23 mouse cellular contexts compared by ENCODE assay signal in the genomic region with DNA sequence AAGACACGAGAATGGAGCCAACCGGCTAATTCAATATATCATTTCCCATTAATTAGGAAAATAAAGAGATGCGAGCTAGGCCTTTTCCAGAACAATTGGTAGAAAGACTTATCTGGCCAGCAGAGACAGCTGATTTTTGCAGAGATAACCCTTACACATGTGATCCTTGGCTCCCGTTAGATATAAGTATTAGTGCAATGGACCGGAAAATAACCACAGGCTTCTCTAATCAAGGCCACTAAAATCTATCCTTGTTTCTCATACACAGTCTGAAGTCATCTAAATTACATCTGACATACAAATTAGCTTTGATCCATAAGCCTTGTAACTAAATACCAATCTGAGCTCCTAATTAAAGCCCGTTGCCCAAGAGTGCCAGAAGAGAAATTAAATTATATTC.
DNase-seq lines count a peak whose midpoint lies in the region; ATAC-seq and TF ChIP-seq lines count a peak whose summit lies in the region.
"Had no signal": no experiment of that assay in that cellular context is flagged by ENCODE, and none has a peak within 500 bp of the region (broad histone marks: within the 10 kb centered on the region; RNA-seq: fewer than 3 reads in every experiment).

No protein-coding gene starts in this region.

- no peak for TF ChIP-seq POLR2A in MEL (IDR thresholded peaks at IDR 0.05; ENCODE audit: control insufficient read depth in 1 of 2, insufficient read depth in 1 of 2, low read depth in 1 of 2, low read length in 2 of 2, poor library complexity in 1 of 2)

- no peak for ATAC-seq in forebrain, embryonic 14.5 days
- ATAC-seq in forebrain, embryonic 11.5 days (replicated peaks; ENCODE audit: low FRiP score): no peak
- ATAC-seq in hindbrain, embryonic 15.5 days (ENCODE audit: low FRiP score, low read depth): peak; percentile 45; the same call in 1 of the 2 replicates
- ATAC-seq in hindbrain, embryonic 13.5 days (ENCODE audit: low FRiP score): no peak
- ATAC-seq: forebrain, embryonic 16.5 days; inflammation-experienced regulatory T-cells, adult 6 months; intestine, postnatal 0 days had no signal

- peak in 1 of 2 experiments; percentile 32; a peak in 2 of 4 replicates for TF ChIP-seq EP300 in MEL (IDR thresholded peaks at IDR 0.05; ENCODE audit: low read depth in 1 of 2, low read length in 2 of 2)

- intact Hi-C loops in left cerebral cortex, postnatal 10 days (cut with DNase I): loop anchor here (5.0 to 10.0 kb wide), 2 partner anchors 135 to 217 kb away; no protein-coding TSS in a partner anchor

- TF ChIP-seq CTCF in MEL (IDR thresholded peaks at IDR 0.05 in 2 of 3, conservative IDR thresholded peaks at IDR 0.05 in 1 of 3; ENCODE audit: control insufficient read depth in 1 of 3, insufficient read depth in 1 of 3, low read depth in 2 of 3, low read length in 3 of 3, poor library complexity in 1 of 3, severe bottlenecking in 1 of 3): no peak

- no peaks in the 10 kb centered on the region for H3K79me2 ChIP-seq in MEL (ENCODE audit: control insufficient read depth, insufficient read depth, low read length, poor library complexity)

- no peaks in the 10 kb centered on the region for H3K27me3 ChIP-seq in forebrain, embryonic 14.5 days (replicated peaks; ENCODE audit: control insufficient read depth, insufficient read depth, low read length)
- no peaks in the 10 kb centered on the region for H3K27me3 ChIP-seq in forebrain, embryonic 11.5 days (ENCODE audit: control insufficient read depth, insufficient read depth, low read length)
- no peaks in the 10 kb centered on the region for H3K27me3 ChIP-seq in hindbrain, embryonic 15.5 days
- H3K27me3 ChIP-seq in hindbrain, embryonic 13.5 days: no peaks in the 10 kb centered on the region
- no peaks in the 10 kb centered on the region for H3K27me3 ChIP-seq in MEL (ENCODE audit: control insufficient read depth in 1 of 2, insufficient read depth in 2 of 2, low read length in 2 of 2)
- H3K27me3 ChIP-seq: embryonic facial prominence, embryonic 15.5 days had no signal

- H3K4me1 ChIP-seq in forebrain, embryonic 14.5 days (ENCODE audit: control insufficient read depth, insufficient read depth, low read length): no peaks in the 10 kb centered on the region
- H3K4me1 ChIP-seq in forebrain, embryonic 11.5 days (replicated peaks; ENCODE audit: control insufficient read depth, insufficient read depth, low read length): no peaks in the 10 kb centered on the region
- no peaks in the 10 kb centered on the region for H3K4me1 ChIP-seq in hindbrain, embryonic 15.5 days (replicated peaks)
- 0 out of 2 replicates have a peak, but pooled peaks cover 7% of the 10 kb centered on the region for H3K4me1 ChIP-seq in hindbrain, embryonic 13.5 days (replicated peaks)
- H3K4me1 ChIP-seq in MEL (ENCODE audit: control insufficient read depth in 1 of 2, insufficient read depth in 2 of 2, low read length in 2 of 2): peaks cover 2 to 4% of the 10 kb centered on the region in 2 experiments; a peak in 3 of 4 replicates
- H3K4me1 ChIP-seq: embryonic facial prominence, embryonic 15.5 days; forebrain, embryonic 10.5 days; heart, embryonic 10.5 days had no signal

- H3K36me3 ChIP-seq in forebrain, embryonic 14.5 days (ENCODE audit: control insufficient read depth, insufficient read depth, low read length): no peaks in the 10 kb centered on the region
- no peaks in the 10 kb centered on the region for H3K36me3 ChIP-seq in forebrain, embryonic 11.5 days (ENCODE audit: control insufficient read depth, insufficient read depth, low read length)
- H3K36me3 ChIP-seq in hindbrain, embryonic 15.5 days: no peaks in the 10 kb centered on the region
- H3K36me3 ChIP-seq in hindbrain, embryonic 13.5 days: no peaks in the 10 kb centered on the region
- H3K36me3 ChIP-seq in MEL (ENCODE audit: control insufficient read depth in 1 of 2, insufficient read depth in 2 of 2, low read length in 2 of 2): peaks cover 0 to 13% of the 10 kb centered on the region in 2 experiments; a peak in 2 of 4 replicates
- H3K36me3 ChIP-seq: embryonic facial prominence, embryonic 15.5 days; forebrain, embryonic 10.5 days; heart, embryonic 10.5 days had no signal

- WGBS in forebrain, embryonic 14.5 days: 60% methylated on average over 6 of the region's 6 CpGs
- 82% methylated on average over 6 of the region's 6 CpGs for WGBS in forebrain, embryonic 11.5 days
- 54% methylated on average over 6 of the region's 6 CpGs for WGBS in hindbrain, embryonic 15.5 days
- WGBS in hindbrain, embryonic 13.5 days: 56% methylated on average over 6 of the region's 6 CpGs

- TF ChIP-seq RAD21 in MEL (IDR thresholded peaks at IDR 0.05; ENCODE audit: low read depth, low read length): no peak

- DNase-seq in forebrain, embryonic 14.5 days (ENCODE audit: low spot score): no peak
- DNase-seq in forebrain, embryonic 11.5 days (ENCODE audit: low spot score): no peak
- DNase-seq in MEL (ENCODE audit: low read depth, low spot score): no peak
- DNase-seq in retina, postnatal 1 day: peak; percentile 82
- DNase-seq in left cerebral cortex, postnatal 10 days (ENCODE audit: extremely low spot score in 1 of 2, low spot score in 2 of 2): no peak
- DNase-seq: adrenal gland, adult 8-10 months; adrenal gland, postnatal 36 days; cerebellum, adult 11 months; cerebellum, adult 9-11 months; cerebellum, postnatal 36 days; gastrocnemius, postnatal 10 days; heart, adult 18-20 months; heart, postnatal 10 days; heart, postnatal 4 days had no signal

- no peak overlapping the region for H3K9ac ChIP-seq in forebrain, embryonic 14.5 days (ENCODE audit: low read length)
- no peak overlapping the region for H3K9ac ChIP-seq in forebrain, embryonic 11.5 days (ENCODE audit: low read length)
- H3K9ac ChIP-seq in hindbrain, embryonic 15.5 days: no peak overlapping the region
- H3K9ac ChIP-seq in hindbrain, embryonic 13.5 days: no peak overlapping the region
- H3K9ac ChIP-seq in MEL (ENCODE audit: control insufficient read depth, low read depth, low read length, poor library complexity, severe bottlenecking): no peak overlapping the region
- H3K9ac ChIP-seq: embryonic facial prominence, embryonic 15.5 days had no signal

- no peaks in the 10 kb centered on the region for H3K9me3 ChIP-seq in forebrain, embryonic 14.5 days (replicated peaks; ENCODE audit: control insufficient read depth, low read length)
- no peaks in the 10 kb centered on the region for H3K9me3 ChIP-seq in forebrain, embryonic 11.5 days (ENCODE audit: control insufficient read depth, low read length)
- no peaks in the 10 kb centered on the region for H3K9me3 ChIP-seq in hindbrain, embryonic 15.5 days
- no peaks in the 10 kb centered on the region for H3K9me3 ChIP-seq in hindbrain, embryonic 13.5 days
- no peaks in the 10 kb centered on the region for H3K9me3 ChIP-seq in MEL (replicated peaks; ENCODE audit: insufficient read depth, low read length)
- H3K9me3 ChIP-seq: embryonic facial prominence, embryonic 15.5 days; forebrain, embryonic 10.5 days; heart, embryonic 10.5 days had no signal

- 0 out of 2 replicates have a peak overlapping the region, but pooled peaks have one; percentile 5 for H3K27ac ChIP-seq in forebrain, embryonic 14.5 days (ENCODE audit: low read depth, low read length)
- no peak overlapping the region for H3K27ac ChIP-seq in forebrain, embryonic 11.5 days (ENCODE audit: low read depth, low read length)
- H3K27ac ChIP-seq in hindbrain, embryonic 15.5 days (replicated peaks): no peak overlapping the region
- H3K27ac ChIP-seq in hindbrain, embryonic 13.5 days: no peak overlapping the region
- H3K27ac ChIP-seq in MEL (ENCODE audit: control insufficient read depth, low read depth, low read length): no peak overlapping the region
- H3K27ac ChIP-seq: embryonic facial prominence, embryonic 15.5 days; forebrain, embryonic 10.5 days; heart, embryonic 10.5 days had no signal

- H3K4me3 ChIP-seq in forebrain, embryonic 14.5 days (ENCODE audit: low read depth, low read length): no peak overlapping the region
- H3K4me3 ChIP-seq in forebrain, embryonic 11.5 days (ENCODE audit: low read depth, low read length): no peak overlapping the region
- H3K4me3 ChIP-seq in hindbrain, embryonic 15.5 days: no peak overlapping the region
- no peak overlapping the region for H3K4me3 ChIP-seq in hindbrain, embryonic 13.5 days
- H3K4me3 ChIP-seq in MEL (ENCODE audit: control insufficient read depth in 1 of 2, insufficient read depth in 1 of 2, low read depth in 2 of 2, low read length in 2 of 2): no peak overlapping the region
- H3K4me3 ChIP-seq: embryonic facial prominence, embryonic 15.5 days; erythroblast, embryonic 14.5 days; forebrain, embryonic 10.5 days; heart, embryonic 10.5 days had no signal

- no peak overlapping the region for H3K4me2 ChIP-seq in forebrain, embryonic 14.5 days (ENCODE audit: low read length)
- H3K4me2 ChIP-seq in forebrain, embryonic 11.5 days (ENCODE audit: low read depth, low read length, severe bottlenecking): no peak overlapping the region
- H3K4me2 ChIP-seq in hindbrain, embryonic 15.5 days: no peak overlapping the region
- no peak overlapping the region for H3K4me2 ChIP-seq in hindbrain, embryonic 13.5 days
- H3K4me2 ChIP-seq: embryonic facial prominence, embryonic 15.5 days had no signal

TF ChIP-seq in MEL, 35 proteins besides CTCF, POLR2A, EP300 and RAD21 (continues in another document):
- TF ChIP-seq GATA1 (IDR thresholded peaks at IDR 0.05; ENCODE audit: low read depth, low read length): peak; percentile 36
- TF ChIP-seq SMC3 (IDR thresholded peaks at IDR 0.05; ENCODE audit: low read depth, low read length): no peak
- no peak for TF ChIP-seq MXI1 (IDR thresholded peaks at IDR 0.05; ENCODE audit: low read depth, low read length)
- no peak for TF ChIP-seq E2F4 (IDR thresholded peaks at IDR 0.05; ENCODE audit: borderline replicate concordance, low read depth, low read length)
- peak; percentile 58 for TF ChIP-seq ETS1 (IDR thresholded peaks at IDR 0.05; ENCODE audit: low read depth, low read length)
- no peak for TF ChIP-seq CHD2 (IDR thresholded peaks at IDR 0.05; ENCODE audit: low read length)
- no peak for TF ChIP-seq JUND (IDR thresholded peaks at IDR 0.05; ENCODE audit: low read depth, low read length)
- no peak for TF ChIP-seq GABPA (IDR thresholded peaks at IDR 0.05; ENCODE audit: low read depth, low read length)
- TF ChIP-seq ZNF384 (IDR thresholded peaks at IDR 0.05; ENCODE audit: low read depth, low read length): no peak
- no peak for TF ChIP-seq POLR2AphosphoS5 (IDR thresholded peaks at IDR 0.05; ENCODE audit: borderline replicate concordance, low read depth, low read length)
- TF ChIP-seq MAX (IDR thresholded peaks at IDR 0.05; ENCODE audit: low read length): no peak
- TF ChIP-seq USF1 (IDR thresholded peaks at IDR 0.05; ENCODE audit: low read depth, low read length): 0 out of 2 replicates have a peak, but pooled peaks have one; percentile 43
- TF ChIP-seq TCF12 (IDR thresholded peaks at IDR 0.05; ENCODE audit: low read depth, low read length): 0 out of 2 replicates have a peak, but pooled peaks have one; percentile 13
- no peak for TF ChIP-seq ZMIZ1 (IDR thresholded peaks at IDR 0.05; ENCODE audit: low read depth, low read length)
- TF ChIP-seq ZKSCAN1 (IDR thresholded peaks at IDR 0.05; ENCODE audit: low read depth, low read length): no peak
- no peak for TF ChIP-seq MAZ (IDR thresholded peaks at IDR 0.05; ENCODE audit: low read depth, low read length)
- no peak for TF ChIP-seq POLR2AphosphoS2 (IDR thresholded peaks at IDR 0.05; ENCODE audit: low read length)
